Mouse (Mus musculus) adrenal gland, postnatal 14 days (tissue): ENCODE measurements around the gene 4921536K21Rik. TPM values are rescaled to one million over a fixed set of nuclear protein-coding genes. Genes with fewer than 3 reads are reported as not detected.
A peak's percentile ranks its signal among the peaks of the same experiment; 100 is the strongest.
"Not testable (repeated sequence)": the region's sequence is repeated elsewhere in the genome, so short reads cannot be mapped to it uniquely, and the experiment has no call there.

Source experiments
- DNase-seq: peaks from one replicate; pipeline ENCODE4 v3.0.0; 2021; ENCODE audit warnings: mixed read lengths
- long read RNA-seq, 2 experiments: library from polyadenylated mRNA; stranded (forward); transcript quantifications; one replicate each; pipeline ENCODE4 v2.0.0; 2021
- total RNA-seq: library from RNA; stranded (reverse); gene quantifications from 2 replicates; pipeline ENCODE4 v1.2.3, GENCODE M21; 2021

The 4921536K21Rik gene
- 0.59 and 0.83 TPM in 2 replicates for total RNA-seq
- long read RNA-seq, experiment 1: 0 reads
- long read RNA-seq, experiment 2: 0 reads

DNA sequence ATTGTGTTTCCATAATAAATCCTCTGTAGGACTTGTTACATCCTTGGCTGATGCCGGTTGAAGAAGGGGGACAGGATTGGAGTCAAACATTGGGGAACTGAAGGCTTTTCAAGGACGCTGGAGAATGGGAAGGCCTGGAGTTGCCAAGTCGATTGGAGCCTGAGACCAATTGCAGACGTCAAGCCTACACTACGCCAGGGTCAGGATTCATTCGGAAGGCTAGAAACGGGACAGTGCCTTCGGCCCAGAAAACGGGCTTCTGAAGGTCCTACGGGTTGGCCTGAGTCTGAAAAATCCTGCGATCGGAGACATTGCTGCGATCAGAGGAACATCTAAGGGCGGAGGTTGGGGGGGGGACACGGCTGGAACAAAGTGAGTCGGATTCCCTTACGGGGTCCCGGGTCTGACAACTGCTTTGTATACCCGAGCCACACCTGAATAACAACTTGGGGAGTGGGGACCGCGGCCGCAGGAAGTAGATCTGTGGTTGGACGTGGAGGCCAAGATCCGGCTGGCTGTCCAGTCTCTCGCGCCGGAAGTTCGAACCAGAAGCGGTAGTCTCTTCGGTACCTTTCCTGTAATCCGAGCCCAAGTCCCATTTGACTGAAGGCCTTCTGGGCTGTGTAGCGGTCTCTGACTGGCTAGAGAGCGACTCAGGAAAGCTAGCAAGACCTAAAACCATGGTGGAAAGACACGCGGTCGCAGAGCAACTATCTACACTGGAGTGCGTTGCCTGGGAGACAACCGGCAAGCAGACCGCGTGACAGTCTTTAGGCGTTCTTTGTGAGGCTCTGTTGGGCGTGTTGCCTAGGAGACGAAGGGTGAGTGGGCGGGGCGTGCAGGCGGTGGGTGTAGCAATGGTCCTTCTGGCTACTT lies at the start of gene 4921536K21Rik, which contains the start of gene Dusp18:
TSS of gene 4921536K21Rik (minus strand) at position 693 of the 876 bp plus-strand sequence.
TSS of gene Dusp18 (plus strand) at position 835 of the 876 bp plus-strand sequence.
- DNase-seq: peak; percentile 95

DNA sequence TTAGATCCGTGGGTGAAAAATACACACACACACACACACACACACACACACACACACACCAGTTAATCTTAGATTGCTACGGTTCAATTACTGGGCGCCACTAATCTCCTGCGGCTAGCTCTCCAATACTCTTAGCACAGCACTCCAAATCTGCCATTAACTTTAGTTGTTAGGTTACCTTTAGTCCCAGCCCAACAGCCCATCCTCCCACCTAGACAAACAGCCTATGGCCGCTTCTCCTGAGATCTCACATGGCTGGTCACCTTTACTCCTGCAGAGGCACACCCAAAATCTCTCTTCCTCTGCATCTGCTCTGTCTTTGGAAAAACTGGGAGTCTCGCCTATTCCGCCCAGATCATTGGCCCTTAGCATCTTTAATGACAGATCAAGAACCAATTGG lies 46.5 kb upstream of the 4921536K21Rik start:
- DNase-seq: no peak

DNA sequence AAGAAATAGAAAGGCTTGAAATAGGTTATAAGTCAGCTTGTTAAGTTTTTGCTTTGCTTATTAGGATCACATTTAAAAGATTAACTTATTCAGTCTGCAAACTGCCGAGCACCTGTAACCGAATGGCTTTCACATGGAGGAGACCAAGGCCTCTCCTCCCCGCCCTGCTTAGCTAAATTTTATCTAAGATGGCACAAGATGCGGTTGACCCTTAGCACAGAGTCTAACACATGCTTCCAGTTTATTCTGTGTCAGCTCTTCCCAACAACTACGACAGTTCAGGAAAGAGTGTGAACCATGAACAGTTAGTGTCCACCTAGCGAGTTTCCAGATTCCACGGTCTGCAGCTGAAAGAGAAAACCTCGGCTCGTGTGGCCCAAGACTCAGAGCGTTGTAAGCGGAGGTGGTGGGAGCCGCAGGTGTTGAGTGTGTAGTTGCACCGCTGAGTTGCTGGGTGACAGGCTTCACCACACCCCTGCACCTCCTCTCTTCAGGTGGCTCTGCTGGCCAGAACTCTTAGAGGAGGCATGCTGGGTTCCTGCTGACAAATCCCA lies 42.5 kb upstream of the 4921536K21Rik start:
- no peak for DNase-seq

DNA sequence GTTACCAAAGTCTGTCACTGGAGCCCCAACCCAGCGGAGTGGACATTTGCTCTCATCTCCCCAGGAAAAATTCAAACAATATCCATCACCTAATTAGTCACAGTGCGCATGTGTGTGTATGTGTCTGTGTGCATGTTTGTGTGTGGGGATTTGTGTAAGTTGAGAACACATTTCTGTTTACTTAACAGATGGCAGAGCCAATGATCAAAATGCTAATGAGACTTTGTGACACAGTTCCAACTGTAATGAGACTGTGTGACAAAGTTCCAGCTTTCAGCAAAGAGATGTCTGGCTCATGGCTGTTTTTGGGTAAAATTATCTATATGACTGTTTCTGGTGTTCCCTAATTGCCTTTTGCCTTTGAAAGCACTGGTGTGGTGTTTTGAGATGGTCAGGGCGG lies 41.4 kb upstream of the 4921536K21Rik start:
- no peak for DNase-seq

DNA sequence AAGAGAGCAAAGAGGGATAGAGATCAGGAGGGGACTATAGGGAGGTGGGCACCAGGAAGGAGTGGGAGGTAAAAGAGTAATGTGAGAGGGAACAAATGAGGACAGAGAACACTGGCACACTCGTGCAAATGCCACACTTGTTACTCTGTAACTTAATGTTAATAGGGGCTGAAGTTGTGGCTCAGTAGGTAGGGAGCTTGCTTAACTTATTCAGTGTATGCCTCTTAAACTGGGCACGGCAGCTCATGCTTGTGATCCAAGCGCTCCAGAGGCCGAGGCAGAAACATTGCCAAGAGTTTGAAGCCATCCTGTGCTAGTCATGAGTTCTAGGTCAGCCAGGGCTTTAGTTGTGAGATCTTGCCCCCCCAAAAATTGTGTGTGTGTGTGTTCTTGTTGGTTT lies 40.2 kb upstream of the 4921536K21Rik start:
- no peak for DNase-seq

DNA sequence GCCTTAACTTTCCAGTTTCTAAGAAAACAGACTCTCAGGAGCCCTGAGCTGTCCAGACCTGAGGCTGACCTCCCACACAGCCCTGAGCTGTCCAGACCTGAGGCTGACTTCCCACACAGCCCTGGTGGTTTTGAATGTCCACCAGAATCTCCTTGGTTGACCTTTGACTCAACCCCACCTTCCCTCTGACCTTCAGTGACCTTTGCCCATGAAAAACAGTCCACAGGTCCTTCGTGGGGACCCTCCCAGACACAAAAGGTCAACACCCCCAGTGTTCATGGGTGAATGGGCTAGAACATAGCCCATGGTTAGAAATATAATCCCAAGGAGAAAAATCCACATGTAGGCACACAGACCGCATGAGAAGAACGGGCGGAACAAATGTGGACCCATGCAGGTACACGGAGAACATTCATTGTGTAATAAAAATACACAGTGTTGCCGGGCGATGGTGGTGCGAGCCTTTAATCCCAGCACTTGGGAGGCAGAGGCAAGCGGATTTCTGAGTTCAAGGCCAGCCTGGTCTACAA lies 38.9 kb upstream of the 4921536K21Rik start:
- DNase-seq: no peak

DNA sequence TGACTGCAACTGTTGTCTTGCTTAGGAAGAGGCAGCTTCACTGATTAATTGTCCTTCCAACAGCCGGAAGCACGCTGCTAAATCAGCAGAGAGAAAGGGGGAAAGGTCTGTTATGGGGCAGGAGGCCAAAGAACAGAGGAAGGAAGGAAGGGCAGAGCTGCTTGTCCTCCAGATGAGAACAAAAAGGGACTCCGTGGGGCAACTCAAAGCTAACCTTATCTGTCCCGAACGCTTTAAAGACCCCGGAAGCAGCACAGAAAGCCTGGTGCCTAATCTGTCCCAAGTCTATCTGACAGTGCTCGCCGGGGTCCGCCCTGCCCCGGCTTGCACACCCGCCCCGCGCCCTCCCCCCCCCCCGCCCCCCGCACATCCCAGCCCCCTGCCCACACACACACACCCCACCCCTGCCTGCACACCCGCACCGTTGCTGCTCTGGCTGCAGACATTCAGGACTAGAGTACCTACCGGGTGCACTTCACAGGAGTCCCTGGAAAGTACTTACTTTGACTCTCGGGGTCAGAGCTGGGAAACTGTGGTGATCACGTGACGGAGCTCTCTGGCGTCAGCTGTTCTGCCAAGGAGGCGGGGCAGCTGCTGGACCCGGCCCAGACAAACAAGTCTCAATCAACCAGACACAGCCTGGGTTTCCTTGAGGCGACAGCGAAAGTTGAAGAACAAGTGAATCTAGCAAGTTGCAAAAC lies 36.8 kb upstream of the 4921536K21Rik start, which contains the start of gene Tcn2:
TSS of gene Tcn2 (minus strand) at position 649 of the 701 bp plus-strand sequence.
- peak; percentile 94 for DNase-seq

DNA sequence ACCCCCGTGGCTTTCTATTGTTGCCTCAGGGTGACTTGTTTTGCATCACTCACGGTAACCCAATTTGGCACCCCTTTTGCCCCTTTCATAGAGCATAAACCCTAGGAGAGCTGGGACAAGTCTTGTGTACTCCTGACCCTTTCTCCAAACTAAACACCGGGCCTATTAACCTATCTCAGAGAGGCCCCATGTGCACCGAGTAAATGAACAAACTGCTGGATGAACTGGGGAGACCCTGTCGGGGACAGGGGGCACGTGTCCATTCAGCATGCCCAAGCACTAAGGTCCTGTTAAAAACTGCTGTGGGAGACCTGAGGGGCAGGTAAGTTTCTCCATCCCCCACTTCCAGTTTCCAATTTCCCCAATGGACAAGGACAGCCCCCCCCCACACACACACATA lies 36.0 kb upstream of the 4921536K21Rik start:
- DNase-seq: no peak

DNA sequence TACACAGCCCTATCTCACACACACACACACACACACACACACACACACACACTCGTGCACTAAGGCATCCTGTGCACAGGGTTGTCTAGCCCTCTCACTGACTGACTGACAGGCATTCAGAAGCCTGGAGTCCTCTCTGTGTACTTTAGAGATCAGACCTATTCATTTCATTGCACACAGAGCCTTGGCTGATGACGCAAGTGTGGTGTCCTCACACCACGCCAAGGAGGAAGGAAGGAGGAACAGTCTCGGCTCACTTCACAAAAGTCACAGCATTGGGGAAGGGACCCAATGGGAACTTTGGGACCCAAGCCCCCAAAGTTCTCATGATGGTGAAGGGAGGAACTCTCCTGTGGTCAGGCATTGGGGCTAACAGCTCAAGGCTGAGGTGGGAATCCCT lies 35.1 kb upstream of the 4921536K21Rik start:
- DNase-seq: no peak

DNA sequence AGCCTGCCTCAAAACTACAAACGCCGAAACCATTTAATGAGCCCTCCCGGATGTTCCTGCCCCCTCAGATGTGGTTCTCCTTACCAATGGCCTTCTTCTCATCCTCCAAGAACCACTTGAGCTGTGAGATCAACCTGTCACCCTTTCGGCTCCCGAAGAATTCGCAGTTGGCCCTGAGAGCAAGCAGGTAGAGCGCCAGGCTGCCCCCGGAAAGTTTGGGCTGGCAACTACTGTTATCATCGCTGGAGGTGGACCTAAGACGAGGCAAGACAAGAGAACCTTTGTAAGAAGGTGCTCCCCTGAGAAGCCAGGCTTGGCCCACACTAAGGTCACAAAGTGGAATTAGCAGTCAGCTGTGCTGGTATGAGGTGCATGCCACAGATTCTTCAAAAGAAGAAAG lies 31.0 kb upstream of the 4921536K21Rik start:
- no peak for DNase-seq

DNA sequence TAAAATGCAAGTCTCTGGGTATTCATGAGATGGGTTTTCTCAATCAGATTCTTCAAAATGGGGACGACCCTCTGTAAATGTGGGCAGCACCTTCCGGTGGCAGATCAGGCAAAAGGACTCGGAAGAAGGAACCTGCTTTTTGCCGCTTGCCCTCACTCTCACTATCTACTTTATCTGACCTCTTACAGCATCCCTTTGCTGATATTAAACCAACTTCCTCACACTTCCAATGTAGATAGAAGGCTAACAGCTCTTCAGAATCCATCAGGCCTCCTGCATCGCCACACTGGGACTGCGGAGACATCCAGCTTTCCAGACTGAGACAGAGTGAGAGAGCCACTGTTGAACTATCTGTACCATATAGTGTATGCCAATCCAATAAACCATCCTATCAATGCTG lies 27.8 kb upstream of the 4921536K21Rik start:
- no peak for DNase-seq

DNA sequence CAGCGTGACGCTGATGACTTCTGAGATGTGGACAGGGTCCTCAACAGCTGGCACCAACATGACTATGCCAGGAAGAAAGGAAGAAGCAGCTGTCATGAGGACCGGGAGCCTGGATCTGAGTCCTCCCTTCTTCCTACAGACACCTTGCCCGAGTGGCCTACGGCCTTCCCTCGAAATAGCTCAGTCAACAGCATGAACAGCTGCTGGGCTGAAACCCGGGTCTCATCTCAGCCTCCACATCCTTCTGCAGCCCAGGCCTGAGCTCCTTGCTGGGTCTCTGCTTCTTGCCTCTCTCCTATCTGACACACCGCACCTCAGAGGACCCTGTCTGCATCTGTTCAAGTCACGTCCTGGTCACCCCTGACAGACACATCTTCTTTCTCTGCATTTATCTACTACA lies 27.2 kb upstream of the 4921536K21Rik start:
- no peak for DNase-seq

DNA sequence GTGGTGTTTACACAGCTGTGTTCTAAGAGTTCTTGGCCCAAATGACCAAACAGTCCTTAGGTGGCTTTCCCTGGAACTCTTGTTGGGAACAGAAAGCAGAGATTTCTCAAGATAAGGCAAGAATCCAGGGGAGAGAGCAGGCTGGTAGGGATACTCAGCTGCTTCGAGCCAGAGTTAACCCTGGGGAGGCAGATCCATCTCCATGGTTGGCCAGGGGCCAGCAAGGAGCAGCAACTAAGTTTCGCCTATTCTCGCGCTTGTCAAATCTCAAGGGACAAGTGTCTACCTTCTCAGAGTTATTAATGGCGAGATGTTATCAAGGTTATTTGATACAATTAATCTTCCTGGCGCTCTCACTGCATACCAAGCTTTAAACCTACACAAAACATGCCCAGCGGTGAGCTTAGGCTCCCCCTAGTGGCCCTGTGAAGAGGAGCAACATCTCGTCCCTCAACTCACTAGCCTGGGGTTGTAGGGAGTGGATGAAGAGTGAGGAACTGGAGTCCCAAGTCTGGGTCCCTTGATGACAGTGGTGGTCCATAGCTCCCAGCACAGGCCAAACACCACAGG lies 26.5 kb upstream of the 4921536K21Rik start:
- peak; percentile 74 for DNase-seq

DNA sequence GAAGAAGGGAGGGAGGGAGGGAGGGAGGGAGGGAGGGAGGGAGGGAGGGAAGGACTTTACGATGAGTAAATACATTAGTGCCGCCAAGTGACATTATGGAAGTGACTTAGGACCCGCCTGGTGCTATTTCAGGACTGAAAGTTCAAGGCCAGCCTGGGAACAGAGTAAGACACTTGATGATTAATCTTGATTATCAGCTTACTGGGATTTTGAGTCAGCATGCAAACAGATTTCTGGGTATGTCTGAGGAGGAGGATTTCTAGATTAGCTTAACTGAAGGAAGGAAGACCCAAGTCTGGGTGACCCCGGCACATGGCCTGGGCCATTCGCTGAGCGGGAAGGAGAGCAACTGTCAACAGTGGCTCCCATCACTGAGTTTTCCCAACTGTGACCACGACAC lies 25.6 kb upstream of the 4921536K21Rik start:
- peak; percentile 70 for DNase-seq

DNA sequence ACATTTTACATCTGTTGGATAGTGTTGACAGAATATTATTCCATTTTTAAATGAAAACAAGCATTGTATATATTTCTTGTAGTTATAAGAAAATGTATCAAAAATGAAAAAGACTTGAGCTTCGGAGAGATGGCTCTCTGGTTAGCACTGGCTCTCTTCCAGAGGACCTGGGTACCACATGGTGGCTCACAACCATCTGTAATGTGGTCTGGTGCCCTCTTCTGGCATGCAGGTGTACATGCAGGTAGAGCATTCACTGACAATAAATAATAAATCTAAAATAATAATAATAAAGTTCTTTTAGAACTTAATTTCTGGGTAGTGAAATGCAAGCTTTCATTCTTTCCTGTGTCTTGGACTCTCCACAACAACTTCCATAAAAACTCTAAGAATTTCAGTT lies 23.8 kb upstream of the 4921536K21Rik start:
- peak; percentile 49 for DNase-seq

DNA sequence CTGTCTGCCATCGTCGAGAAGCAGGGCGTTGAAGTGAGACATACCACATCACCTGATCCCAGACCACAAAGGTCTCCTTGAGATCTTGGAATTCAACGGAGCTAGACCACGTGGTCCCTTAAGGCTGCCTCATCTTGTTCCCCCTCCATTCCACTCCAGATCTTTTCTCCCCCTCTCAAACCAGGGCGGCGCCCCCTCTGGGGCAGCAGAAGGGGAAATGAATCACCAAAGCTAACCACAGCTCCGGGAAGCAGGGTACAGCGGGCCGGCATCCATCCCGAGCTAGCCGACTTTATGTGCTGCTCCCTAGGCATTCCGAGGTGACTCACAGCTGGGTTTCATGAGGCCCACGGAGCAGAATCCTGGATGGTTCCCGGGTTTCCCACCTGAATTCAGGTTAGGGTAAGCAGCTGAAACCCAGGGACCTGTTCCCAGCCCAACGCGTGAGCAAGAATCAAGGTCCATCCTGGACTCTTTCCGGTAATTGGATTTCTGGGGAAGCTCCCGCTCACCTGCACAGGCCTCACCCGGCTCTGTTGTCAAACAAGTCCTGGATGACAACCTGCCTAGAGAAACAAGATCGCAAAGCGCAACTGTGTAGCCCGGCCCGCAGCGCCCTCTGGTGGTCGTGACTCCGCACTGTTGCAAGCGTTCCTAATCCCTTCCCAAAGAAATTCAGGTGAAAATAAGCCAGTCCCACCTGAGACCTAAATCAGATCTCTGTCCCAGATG lies 19.4 kb upstream of the 4921536K21Rik start, which contains the start of gene Slc35e4:
TSS of gene Slc35e4 (minus strand) at position 556 of the 732 bp plus-strand sequence.
- DNase-seq: peak; percentile 92

DNA sequence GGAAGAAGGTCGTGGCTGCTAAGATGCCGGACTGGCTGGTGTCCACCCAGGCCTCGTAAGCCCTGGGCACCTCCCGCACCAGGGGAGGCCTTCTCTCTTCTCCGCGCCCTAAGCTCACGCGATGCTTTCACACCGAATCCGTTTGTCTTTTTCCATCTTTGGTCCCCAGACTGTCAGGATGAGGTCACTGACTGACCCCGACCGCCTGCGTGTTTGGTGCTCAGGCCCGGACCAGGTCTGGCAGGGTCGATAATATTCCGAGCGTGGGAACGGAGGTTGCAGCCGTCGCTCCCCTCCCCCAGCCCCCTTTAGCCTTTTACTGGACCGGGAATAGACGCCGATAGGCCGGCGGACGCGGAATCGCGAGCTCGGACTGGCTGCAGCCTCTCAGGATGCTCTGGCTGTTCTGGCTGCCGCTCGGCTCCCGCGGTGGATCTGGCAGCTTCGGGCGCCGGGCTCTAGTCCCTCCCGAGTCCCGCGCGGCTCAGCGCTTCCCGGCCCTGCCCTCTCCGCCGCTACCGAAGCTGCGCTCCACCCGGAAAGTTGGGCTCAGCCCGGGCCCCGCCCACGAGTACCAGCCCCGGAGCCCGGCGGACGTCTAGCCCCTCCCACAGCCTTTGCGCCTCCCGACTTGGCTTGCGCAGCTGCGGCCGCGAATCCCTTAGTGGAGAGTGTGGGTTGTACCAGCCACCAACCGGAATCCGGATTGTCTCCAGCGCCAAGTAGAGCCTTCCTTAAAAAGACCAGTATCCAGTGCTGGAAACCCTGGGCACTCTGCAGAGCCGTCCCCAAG lies 18.6 kb upstream of the 4921536K21Rik start:
- DNase-seq: peak; percentile 95

DNA sequence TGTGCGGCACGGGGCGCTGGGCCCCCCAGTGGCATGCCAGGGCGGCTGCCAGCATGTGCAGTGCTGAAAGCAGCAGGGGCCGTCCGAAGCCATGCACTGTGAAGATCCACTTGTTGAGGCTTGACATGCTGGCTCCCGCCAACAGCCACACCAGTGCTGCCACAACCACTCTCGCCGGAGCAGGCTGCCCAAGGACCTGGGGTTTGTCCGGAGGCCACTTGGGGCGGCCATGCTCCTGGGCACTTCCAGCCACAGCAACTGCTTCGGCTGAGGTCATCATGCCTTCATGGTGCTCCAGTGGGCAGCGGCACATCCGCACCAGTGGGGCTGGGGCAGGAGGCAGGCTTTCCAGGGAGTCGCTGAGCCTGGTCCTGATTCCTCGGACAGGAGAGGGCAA lies 18.0 kb upstream of the 4921536K21Rik start:
- peak; percentile 62 for DNase-seq

DNA sequence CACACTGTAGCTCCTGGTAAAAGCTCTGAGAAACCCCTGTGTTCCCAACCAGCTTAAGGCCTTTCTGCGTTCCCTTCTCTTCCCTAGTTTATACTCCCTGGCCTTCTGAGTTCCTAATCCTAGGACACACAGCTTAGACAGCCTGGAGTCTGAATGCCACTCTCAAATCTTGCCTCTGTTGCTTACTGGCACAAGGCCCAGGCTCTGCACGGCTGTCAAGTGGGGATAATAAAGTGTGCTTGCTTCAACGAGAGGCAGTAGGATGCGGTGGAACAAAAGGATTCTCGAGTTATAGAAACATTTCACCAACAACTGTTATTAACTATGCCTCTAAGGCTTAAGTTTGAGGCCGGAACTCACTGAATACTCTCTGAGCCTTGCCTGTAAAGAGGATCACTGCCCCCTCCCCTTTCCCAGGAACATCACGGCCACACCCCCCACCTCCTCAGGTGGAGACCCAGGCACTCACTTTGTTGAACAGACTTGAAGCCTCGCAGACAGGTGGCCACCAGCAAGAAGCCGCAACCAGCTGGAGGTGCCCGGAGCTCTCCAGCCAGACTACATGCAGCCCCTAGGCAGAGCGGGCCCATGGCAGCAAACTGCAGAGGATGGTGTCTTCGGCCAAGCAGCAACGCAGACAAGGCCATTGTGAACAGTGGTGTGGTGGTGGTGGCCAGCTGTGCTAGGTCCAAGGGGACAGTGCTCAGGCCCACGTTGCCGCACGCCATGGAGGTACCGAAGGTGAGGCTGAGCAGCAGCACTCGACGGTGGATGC lies 17.4 kb upstream of the 4921536K21Rik start:
- DNase-seq: peak; percentile 52

DNA sequence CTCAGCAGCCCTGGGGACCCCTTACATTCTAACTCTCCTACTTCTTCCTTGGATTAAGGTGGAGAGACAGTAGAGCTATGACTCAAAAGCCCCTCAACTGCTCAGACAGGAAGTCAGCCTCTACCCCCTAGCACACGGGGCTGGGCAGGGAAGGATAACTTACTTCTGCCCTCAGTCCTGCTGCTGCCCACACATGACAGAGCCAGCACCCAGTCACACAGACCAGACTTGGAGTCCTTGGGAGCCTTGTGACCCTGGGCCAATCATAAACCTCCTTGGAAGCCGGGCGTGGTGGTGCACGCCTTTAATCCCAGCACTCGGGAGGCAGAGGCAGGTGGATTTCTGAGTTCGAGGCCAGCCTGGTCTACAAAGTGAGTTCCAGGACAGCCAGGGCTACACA lies 16.5 kb upstream of the 4921536K21Rik start:
- not testable (repeated sequence) for DNase-seq
